In genomic region chr14:47186561-47186960, GRCm38 (mm10) we compare ENCODE assay signal across 15 mouse cellular contexts.
"Had no signal": no experiment of that assay in that cellular context is flagged by ENCODE, and none has a peak within 500 bp of the region (broad histone marks: within the 10 kb centered on the region; RNA-seq: fewer than 3 reads in every experiment).

No protein-coding gene starts in this region.

- H3K9ac ChIP-seq: kidney, embryonic 15.5 days; limb, embryonic 12.5 days; liver, embryonic 14.5 days; lung, embryonic 14.5 days; midbrain, embryonic 15.5 days; neural tube, embryonic 13.5 days had no signal

- DNase-seq: kidney, adult 2 months; kidney, postnatal 14 days; liver; lung, embryonic 14.5 days; right cerebral cortex, adult 18-20 months; right cerebral cortex, postnatal 25 days; thymus, postnatal 4 days had no signal

- H3K4me2 ChIP-seq: kidney, embryonic 15.5 days; limb, embryonic 12.5 days; lung, embryonic 14.5 days; midbrain, embryonic 11.5 days; midbrain, embryonic 15.5 days; neural tube, embryonic 13.5 days had no signal

- H3K9me3 ChIP-seq: kidney, embryonic 15.5 days; limb, embryonic 12.5 days; midbrain, embryonic 15.5 days; neural tube, embryonic 13.5 days had no signal

- H3K27ac ChIP-seq: kidney, embryonic 15.5 days; limb, embryonic 12.5 days; liver, embryonic 14.5 days; midbrain, embryonic 15.5 days; neural tube, embryonic 13.5 days had no signal

- H3K36me3 ChIP-seq: kidney, embryonic 15.5 days; limb, embryonic 12.5 days; midbrain, embryonic 15.5 days; neural tube, embryonic 13.5 days had no signal

- H3K4me3 ChIP-seq: kidney, embryonic 15.5 days; limb, embryonic 12.5 days; megakaryocyte, embryonic 14.5 days; midbrain, embryonic 15.5 days; neural tube, embryonic 13.5 days had no signal

- ATAC-seq: inflammation-experienced regulatory T-cells, adult 6 months; midbrain, embryonic 15.5 days had no signal
